Mouse (Mus musculus): ENCODE results near the gene Il17c. TPM values are rescaled to one million over a fixed set of nuclear protein-coding genes. Genes with fewer than 3 reads are reported as not detected.

The Il17c gene
- polyA plus RNA-seq, 1 experiment from 2014 or later: not detected

DNA sequence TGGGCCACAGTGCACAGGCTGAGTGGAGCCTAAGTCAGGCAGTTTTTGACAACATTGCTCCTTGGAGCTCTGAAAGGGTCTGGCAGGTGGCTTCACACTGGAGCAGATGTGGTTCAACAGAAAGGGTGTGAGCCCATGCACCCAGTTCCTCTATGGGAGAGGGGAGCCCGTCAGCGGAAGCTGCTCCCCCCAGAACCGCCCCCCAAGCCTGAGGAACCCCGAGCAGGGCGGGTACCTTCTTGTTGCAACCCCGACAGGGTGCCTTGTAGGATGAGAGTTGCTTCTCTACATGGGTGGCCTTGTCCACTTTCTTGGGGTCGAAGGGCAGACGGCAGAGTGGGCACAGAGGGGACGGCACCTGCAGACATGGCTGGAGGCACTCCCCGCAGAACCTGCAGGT lies 48.1 kb downstream of the Il17c start:
- Histone ChIP-seq H3K27ac (ENCODE audit: low read length) (no peak overlapping the region), H3K4me3 (ENCODE audit: low read depth, low read length) (no peak overlapping the region), H3K4me1 (ENCODE audit: control insufficient read depth, low read depth, low read length) (peaks cover 19% of the 10 kb centered on the region), H3K9me3 (replicated peaks; ENCODE audit: control insufficient read depth, low read length) (no peaks in the 10 kb centered on the region), H3K36me3 (ENCODE audit: control insufficient read depth, insufficient read depth) (no peaks in the 10 kb centered on the region), H3K4me2 (ENCODE audit: low read depth, low read length) (no peak overlapping the region), H3K9ac (ENCODE audit: low read depth, low read length) (no peak overlapping the region), H3K27me3 (ENCODE audit: control insufficient read depth, insufficient read depth, low read depth, low read length) (no peaks in the 10 kb centered on the region)
- ATAC-seq (ENCODE audit: low read depth): no peak
- WGBS (ENCODE audit: insufficient replicate concordance): 76% methylated on average over 10 of the region's 10 CpGs

- Histone ChIP-seq H3K9ac (ENCODE audit: low read depth, low read length) (no peak overlapping the region), H3K4me3 (ENCODE audit: low read depth, low read length) (no peak overlapping the region), H3K27ac (ENCODE audit: low read length) (no peak overlapping the region), H3K36me3 (ENCODE audit: control insufficient read depth, insufficient read depth) (no peaks in the 10 kb centered on the region), H3K4me2 (ENCODE audit: low read depth, low read length) (no peak overlapping the region), H3K4me1 (ENCODE audit: control insufficient read depth, low read depth, low read length) (peaks cover 20% of the 10 kb centered on the region), H3K27me3 (ENCODE audit: control insufficient read depth, insufficient read depth, low read depth, low read length) (no peaks in the 10 kb centered on the region), H3K9me3 (replicated peaks; ENCODE audit: control insufficient read depth, low read length) (no peaks in the 10 kb centered on the region)
- 64% methylated on average over 5 of the region's 5 CpGs for WGBS (ENCODE audit: insufficient replicate concordance)
- no peak for ATAC-seq (ENCODE audit: low read depth)
Measured at GRCm38 (mm10) chr8:122470691-122471090, 48.9 kb downstream of the Il17c start.

Small RNAs within 50 kb of the gene (microRNA-seq; reads per million reads assigned to microRNA genes)
- gene Gm24366: not detected

Other genes starting within 250 kb of the Il17c start
- gene Zfpm1, start 139.9 kb upstream of the Il17c start, polyA plus RNA-seq (2015; fragmentation: Nextera tagmentation; extraction: Ambion mirVana): 6.8 and 8.1 TPM in 2 replicates
- gene Trhr2, start 61.3 kb upstream of the Il17c start, polyA plus RNA-seq (2015; fragmentation: Nextera tagmentation; extraction: Ambion mirVana): not detected in 2 replicates
- 17.8 and 19.0 TPM in 2 replicates for gene Zc3h18, start 45.4 kb upstream of the Il17c start, polyA plus RNA-seq (2015; fragmentation: Nextera tagmentation; extraction: Ambion mirVana)
- gene Cyba, start 10.9 kb downstream of the Il17c start, polyA plus RNA-seq (2015; fragmentation: Nextera tagmentation; extraction: Ambion mirVana): 191 TPM in 2 replicates
- gene Mvd, start 21.4 kb downstream of the Il17c start, polyA plus RNA-seq (2015; fragmentation: Nextera tagmentation; extraction: Ambion mirVana): 21.8 and 23.2 TPM in 2 replicates
- 0.14 and 0.40 TPM in 2 replicates for gene Snai3, start 38.7 kb downstream of the Il17c start, polyA plus RNA-seq (2015; fragmentation: Nextera tagmentation; extraction: Ambion mirVana)
- 12.7 and 14.0 TPM in 2 replicates for gene Rnf166, start 54.0 kb downstream of the Il17c start, polyA plus RNA-seq (2015; fragmentation: Nextera tagmentation; extraction: Ambion mirVana)
- gene Ctu2, start 54.1 kb downstream of the Il17c start, polyA plus RNA-seq (2015; fragmentation: Nextera tagmentation; extraction: Ambion mirVana): 9.6 and 12.7 TPM in 2 replicates
- 11.3 and 15.5 TPM in 2 replicates for gene Piezo1, start 129.3 kb downstream of the Il17c start, polyA plus RNA-seq (2015; fragmentation: Nextera tagmentation; extraction: Ambion mirVana)
- 34.7 and 41.1 TPM in 2 replicates for gene Cdt1, start 146.0 kb downstream of the Il17c start, polyA plus RNA-seq (2015; fragmentation: Nextera tagmentation; extraction: Ambion mirVana)
- 196 and 204 TPM in 2 replicates for gene Aprt, start 154.9 kb downstream of the Il17c start, polyA plus RNA-seq (2015; fragmentation: Nextera tagmentation; extraction: Ambion mirVana)
- 8.1 and 8.6 TPM in 2 replicates for gene Galns, start 189.4 kb downstream of the Il17c start, polyA plus RNA-seq (2015; fragmentation: Nextera tagmentation; extraction: Ambion mirVana)
- 21.5 and 22.8 TPM in 2 replicates for gene Trappc2l, start 189.6 kb downstream of the Il17c start, polyA plus RNA-seq (2015; fragmentation: Nextera tagmentation; extraction: Ambion mirVana)
- not detected in 2 replicates for gene Pabpn1l, start 200.7 kb downstream of the Il17c start, polyA plus RNA-seq (2015; fragmentation: Nextera tagmentation; extraction: Ambion mirVana)

Data from liver, embryonic 16.5 days (tissue).